Mouse (Mus musculus) liver, embryonic 14.5 days (tissue): ENCODE measurements around the gene Prss23. TPM values are rescaled to one million over a fixed set of nuclear protein-coding genes. Genes with fewer than 3 reads are reported as not detected.

ENCODE experiments used
- ATAC-seq: fragments of 200-750 bp; cut with Nextera tagmentation; 2 replicates; pipeline ENCODE4 v1.8.0; 2017; ENCODE audit warnings: moderate number of reproducible peaks, mild to moderate bottlenecking, moderate library complexity; ENCODE audit not compliant: insufficient read depth
- DNase-seq, 3 experiments: peaks; one replicate each; pipeline ENCODE4 v3.0.0-alpha.2; 2012 to 2013; ENCODE audit warnings: low read depth in 3 of 3, low spot score in 3 of 3
- H3K27ac ChIP-seq: fragments of 300-500 bp; sonication (generic); 2 replicates; pipeline ENCODE4 v1.5.1; 2014; ENCODE audit warnings: moderate library complexity, mild to moderate bottlenecking, control low read depth, inconsistent platforms
- H3K27me3 ChIP-seq: fragments of 300-500 bp; sonication (generic); 2 replicates; pipeline ENCODE4 v1.6.1; 2014; ENCODE audit warnings: mild to moderate bottlenecking, low read length, moderate library complexity; ENCODE audit not compliant: control insufficient read depth, insufficient read depth
- H3K36me3 ChIP-seq: fragments of 300-500 bp; sonication (generic); replicated peaks from 2 replicates; pipeline ENCODE4 v1.6.1; 2014; ENCODE audit warnings: low read depth; ENCODE audit not compliant: control insufficient read depth, insufficient read depth
- H3K4me1 ChIP-seq, 2 experiments: fragments of 200-500 bp in 1 of 2; fragments of 300-500 bp in 1 of 2; sonication (generic) in 1 of 2; replicated peaks; 2 replicates each; pipeline ENCODE4 v1.6.1; 2012 to 2014; ENCODE audit warnings: antibody characterized with exemption in 1 of 2, inconsistent platforms in 1 of 2, low read length in 1 of 2; ENCODE audit not compliant: control insufficient read depth in 2 of 2, insufficient read depth in 2 of 2
- H3K4me2 ChIP-seq: fragments of 300-500 bp; sonication (generic); 2 replicates; pipeline ENCODE4 v1.6.1; 2014; ENCODE audit warnings: low read depth, mild to moderate bottlenecking, control low read depth, moderate library complexity
- H3K4me3 ChIP-seq, 2 experiments: fragments of 200-500 bp in 1 of 2; fragments of 300-500 bp in 1 of 2; sonication (generic) in 1 of 2; 2 replicates each; pipeline ENCODE4 v1.5.1; 2012 to 2014; ENCODE audit warnings: low read depth in 2 of 2, low read length in 2 of 2, mild to moderate bottlenecking in 2 of 2, control low read depth in 1 of 2, inconsistent platforms in 1 of 2, moderate library complexity in 1 of 2; ENCODE audit not compliant: insufficient read depth in 1 of 2
- H3K9ac ChIP-seq: fragments of 300-500 bp; sonication (generic); replicated peaks from 2 replicates; pipeline ENCODE4 v1.6.1; 2014; ENCODE audit warnings: mild to moderate bottlenecking, control low read depth, moderate library complexity
- H3K9me3 ChIP-seq: fragments of 300-500 bp; sonication (generic); 2 replicates; pipeline ENCODE4 v1.6.1; 2016; ENCODE audit warnings: low read length, mixed read lengths; ENCODE audit not compliant: control insufficient read depth
- CTCF ChIP-seq: IDR thresholded peaks from 2 replicates; pipeline ENCODE4 v1.5.1; 2016; ENCODE audit warnings: antibody characterized with exemption, low read depth, control low read depth
- EP300 ChIP-seq: IDR thresholded peaks from 2 replicates; pipeline ENCODE4 v1.6.1; 2016; ENCODE audit warnings: antibody characterized with exemption, low read depth
- WGBS: fragments of 180-500 bp; shearing (Covaris S2); extraction: QIAGEN DNeasy Blood & Tissue Kit; methylation state at CpG from one replicate; pipeline ENCODE4 v1.1.7; 2014; ENCODE audit not compliant: insufficient replicate concordance; 5-methylcytosine and 5-hydroxymethylcytosine counted together
- polyA plus RNA-seq, 2 experiments: library from polyadenylated mRNA; depleted of rRNA in 1 of 2; stranded (reverse) in 1 of 2; unstranded in 1 of 2; fragments of >200 nt; fragmentation: Nextera tagmentation in 1 of 2; extraction: Ambion mirVana in 1 of 2; gene quantifications; 2 replicates each; pipeline versions ENCODE4 v1.2.1 to v1.2.3; 2012 to 2014

Gene Prss23
- polyA plus RNA-seq, 2 experiments: 2.4 to 4.2 TPM

DNA sequence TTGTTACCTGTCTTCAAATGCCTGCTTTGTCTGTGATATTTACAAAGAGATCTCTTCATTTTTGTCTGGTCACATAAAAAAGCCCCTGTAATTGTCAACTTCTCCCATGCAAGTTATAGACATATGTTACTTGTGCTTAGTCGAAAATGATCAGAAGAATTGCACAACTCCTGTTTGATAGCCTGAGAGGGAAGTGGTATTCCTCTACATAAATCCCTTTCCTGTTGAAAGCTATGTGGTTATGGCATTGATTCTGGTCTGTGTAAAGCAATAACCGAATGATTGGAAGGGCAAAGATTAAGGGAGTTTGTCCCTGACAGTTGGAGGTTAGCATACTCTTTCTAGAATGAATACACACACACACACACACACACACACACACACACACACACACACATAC lies 67.3 kb downstream of the Prss23 start:
- Histone ChIP-seq H3K4me2 (no peak overlapping the region), H3K9me3 (no peaks in the 10 kb centered on the region), H3K4me1 (peaks cover 0 to 2% of the 10 kb centered on the region in 2 experiments; a peak in 1 of 4 replicates), H3K27me3 (no peaks in the 10 kb centered on the region), H3K4me3 (no peak overlapping the region), H3K9ac (no peak overlapping the region), H3K36me3 (no peaks in the 10 kb centered on the region), H3K27ac (no peak overlapping the region)
- 24% methylated on average over 2 of the region's 2 CpGs for WGBS
- ATAC-seq (no peak), DNase-seq (no peak)
- TF ChIP-seq CTCF (no peak), EP300 (no peak)

Other genes with a start within 250 kb of the Prss23 start
- 4.0 and 5.4 TPM in 2 replicates for gene Tmem135, start 123.0 kb downstream of the Prss23 start, polyA plus RNA-seq (2012; rRNA removed)
- gene Tmem135, start 123.0 kb downstream of the Prss23 start, polyA plus RNA-seq (2014; fragmentation: Nextera tagmentation; extraction: Ambion mirVana): 12.7 and 13.6 TPM in 2 replicates
- 1.7 and 2.0 TPM in 2 replicates for gene Fzd4, start 122.8 kb downstream of the Prss23 start, polyA plus RNA-seq (2012; rRNA removed)
- gene Fzd4, start 122.8 kb downstream of the Prss23 start, polyA plus RNA-seq (2014; fragmentation: Nextera tagmentation; extraction: Ambion mirVana): 2.0 and 2.3 TPM in 2 replicates
- 0.03 TPM in 1 of 2 replicates, not detected in the other for gene Me3, start 105.2 kb upstream of the Prss23 start, polyA plus RNA-seq (2012; rRNA removed)
- not detected in 2 replicates for gene Me3, start 105.2 kb upstream of the Prss23 start, polyA plus RNA-seq (2014; fragmentation: Nextera tagmentation; extraction: Ambion mirVana)